Mouse (Mus musculus) MEL (cell line): ENCODE data around the gene Rab10. TPM values are rescaled to one million over a fixed set of nuclear protein-coding genes. Genes with fewer than 3 reads are reported as not detected.

Experiments
- DNase-seq: peaks from one replicate; pipeline ENCODE4 v3.0.0; 2011; ENCODE audit warnings: low read depth, low spot score
- H3K27ac ChIP-seq: 2 replicates; pipeline ENCODE4 v1.5.1; 2012; ENCODE audit warnings: low read depth, mild to moderate bottlenecking, control low read depth, low read length, moderate library complexity; ENCODE audit not compliant: control insufficient read depth
- H3K27me3 ChIP-seq, 2 experiments: fragments of 150-350 bp in 1 of 2; sonication (generic) in 1 of 2; 2 replicates each; pipeline ENCODE4 v1.6.1; 2012; ENCODE audit warnings: low read length in 2 of 2, mild to moderate bottlenecking in 2 of 2, improper control_type of control experiment in 1 of 2, moderate library complexity in 1 of 2; ENCODE audit not compliant: insufficient read depth in 2 of 2, control insufficient read depth in 1 of 2
- H3K36me3 ChIP-seq, 2 experiments: 2 replicates each; pipeline ENCODE4 v1.6.1; 2012 to 2014; ENCODE audit warnings: low read length in 2 of 2, improper control_type of control experiment in 1 of 2, inconsistent platforms in 1 of 2, mild to moderate bottlenecking in 1 of 2; ENCODE audit not compliant: insufficient read depth in 2 of 2, control insufficient read depth in 1 of 2
- H3K4me1 ChIP-seq, 2 experiments: fragments of 150-350 bp in 1 of 2; sonication (generic) in 1 of 2; 2 replicates each; pipeline ENCODE4 v1.6.1; 2012; ENCODE audit warnings: low read length in 2 of 2, improper control_type of control experiment in 1 of 2, mild to moderate bottlenecking in 1 of 2; ENCODE audit not compliant: insufficient read depth in 2 of 2, control insufficient read depth in 1 of 2
- H3K4me3 ChIP-seq, 2 experiments: fragments of 150-350 bp in 1 of 2; sonication (generic) in 1 of 2; 2 replicates each; pipeline ENCODE4 v1.5.1; 2012; ENCODE audit warnings: low read depth in 2 of 2, low read length in 2 of 2, mild to moderate bottlenecking in 2 of 2, moderate library complexity in 2 of 2, control low read depth in 1 of 2, improper control_type of control experiment in 1 of 2; ENCODE audit not compliant: control insufficient read depth in 1 of 2, insufficient read depth in 1 of 2
- H3K79me2 ChIP-seq: 2 replicates; pipeline ENCODE4 v1.6.1; 2012; ENCODE audit warnings: mild to moderate bottlenecking, low read length, moderate library complexity; ENCODE audit not compliant: control insufficient read depth, poor library complexity, insufficient read depth
- H3K9ac ChIP-seq: 2 replicates; pipeline ENCODE4 v1.6.1; 2012; ENCODE audit warnings: low read depth, mild to moderate bottlenecking, control low read depth, low read length, moderate library complexity; ENCODE audit not compliant: control insufficient read depth, poor library complexity, severe bottlenecking
- H3K9me3 ChIP-seq: fragments of 150-350 bp; sonication (generic); replicated peaks from 2 replicates; pipeline ENCODE4 v1.6.1; 2012; ENCODE audit warnings: mild to moderate bottlenecking, low read length, improper control_type of control experiment, moderate library complexity; ENCODE audit not compliant: insufficient read depth
- CHD2 ChIP-seq: IDR thresholded peaks from 2 replicates; pipeline ENCODE4 v1.6.1; 2011; ENCODE audit warnings: low read length, improper control_type of control experiment
- E2F4 ChIP-seq: IDR thresholded peaks from 2 replicates; pipeline ENCODE4 v1.6.1; 2011; ENCODE audit warnings: low read depth, low read length, improper control_type of control experiment, borderline replicate concordance
- EP300 ChIP-seq, 2 experiments: IDR thresholded peaks; 2 replicates each; pipeline ENCODE4 v1.6.1; 2011; ENCODE audit warnings: improper control_type of control experiment in 2 of 2, low read length in 2 of 2, low read depth in 1 of 2, mild to moderate bottlenecking in 1 of 2
- ETS1 ChIP-seq: IDR thresholded peaks from 2 replicates; pipeline ENCODE4 v1.6.1; 2012; ENCODE audit warnings: low read depth, mild to moderate bottlenecking, inconsistent platforms, low read length, improper control_type of control experiment, moderate library complexity
- GABPA ChIP-seq: IDR thresholded peaks from 2 replicates; pipeline ENCODE4 v1.6.1; 2012; ENCODE audit warnings: low read depth, mild to moderate bottlenecking, inconsistent platforms, low read length, improper control_type of control experiment, moderate library complexity
- GATA1 ChIP-seq: IDR thresholded peaks from 2 replicates; pipeline ENCODE4 v1.6.1; 2011; ENCODE audit warnings: low read depth, low read length, improper control_type of control experiment
- KAT2A ChIP-seq: conservative IDR thresholded peaks from 2 replicates; pipeline ENCODE4 v1.6.1; 2012; ENCODE audit warnings: low read depth, low read length, improper control_type of control experiment, inconsistent platforms
- MAX ChIP-seq: IDR thresholded peaks from 2 replicates; pipeline ENCODE4 v1.6.1; 2011; ENCODE audit warnings: low read length, improper control_type of control experiment
- MXI1 ChIP-seq: IDR thresholded peaks from 2 replicates; pipeline ENCODE4 v1.6.1; 2011; ENCODE audit warnings: mild to moderate bottlenecking, low read depth, low read length, improper control_type of control experiment
- MYB ChIP-seq: IDR thresholded peaks from 2 replicates; pipeline ENCODE4 v1.6.1; 2011; ENCODE audit warnings: mild to moderate bottlenecking, low read depth, low read length, improper control_type of control experiment
- NRF1 ChIP-seq: IDR thresholded peaks from 2 replicates; pipeline ENCODE4 v1.6.1; 2014; ENCODE audit warnings: low read depth, mild to moderate bottlenecking, inconsistent platforms, low read length, improper control_type of control experiment, moderate library complexity; ENCODE audit not compliant: poor library complexity, insufficient read depth, severe bottlenecking
- POLR2AphosphoS2 ChIP-seq: IDR thresholded peaks from 2 replicates; pipeline ENCODE4 v1.6.1; 2011; ENCODE audit warnings: low read length, improper control_type of control experiment
- POLR2AphosphoS5 ChIP-seq: IDR thresholded peaks from 2 replicates; pipeline ENCODE4 v1.6.1; 2012; ENCODE audit warnings: low read depth, borderline replicate concordance, mild to moderate bottlenecking, inconsistent platforms, low read length, moderate library complexity, mixed read lengths
- SIN3A ChIP-seq: IDR thresholded peaks from 2 replicates; pipeline ENCODE4 v1.6.1; 2012; ENCODE audit warnings: low read length, improper control_type of control experiment, inconsistent platforms
- TAL1 ChIP-seq: IDR thresholded peaks from 2 replicates; pipeline ENCODE4 v1.6.1; 2012; ENCODE audit warnings: mild to moderate bottlenecking, inconsistent platforms, low read length, moderate library complexity, mixed read lengths
- TBP ChIP-seq: IDR thresholded peaks from 2 replicates; pipeline ENCODE4 v1.8.0; 2011; ENCODE audit warnings: low read depth, low read length, improper control_type of control experiment
- TCF12 ChIP-seq: IDR thresholded peaks from 2 replicates; pipeline ENCODE4 v1.6.1; 2014; ENCODE audit warnings: low read depth, mild to moderate bottlenecking, inconsistent platforms, low read length, improper control_type of control experiment, moderate library complexity
- USF2 ChIP-seq, 2 experiments: IDR thresholded peaks; 2 replicates each; pipeline ENCODE4 v1.6.1; 2011 to 2012; ENCODE audit warnings: improper control_type of control experiment in 2 of 2, low read length in 2 of 2, borderline replicate concordance in 1 of 2, inconsistent platforms in 1 of 2, low read depth in 1 of 2, mild to moderate bottlenecking in 1 of 2; ENCODE audit not compliant: insufficient read depth in 1 of 2
- ZC3H11A ChIP-seq: IDR thresholded peaks from 2 replicates; pipeline ENCODE4 v1.6.1; 2012; ENCODE audit warnings: low read depth, mild to moderate bottlenecking, inconsistent platforms, low read length, improper control_type of control experiment
- ZMIZ1 ChIP-seq: IDR thresholded peaks from 2 replicates; pipeline ENCODE4 v1.6.1; 2012; ENCODE audit warnings: low read depth, mild to moderate bottlenecking, inconsistent platforms, low read length, improper control_type of control experiment, moderate library complexity
- polyA plus RNA-seq, 2 experiments: library from polyadenylated mRNA; stranded (reverse) in 1 of 2; unstranded in 1 of 2; fragments of >175 nt in 1 of 2; fragments of >200 nt in 1 of 2; gene quantifications; 2 replicates each; pipeline versions ENCODE4 v1.2.1 to v1.2.4; 2012; ENCODE audit warnings: low replicate concordance in 2 of 2, low read depth in 1 of 2; ENCODE audit not compliant: insufficient read length in 2 of 2, insufficient read depth in 1 of 2, missing spikeins in 1 of 2
- total RNA-seq: library from RNA; depleted of rRNA; stranded (reverse); fragments of 300-350 nt; gene quantifications from 2 replicates; pipeline ENCODE4 v1.2.3, GENCODE M21; 2012

The Rab10 gene
- total and polyA plus RNA-seq, 3 experiments = 41.3 to 71.8 (median 67.7) TPM

GRCm38 (mm10) chr12:3296056-3296455 is 13.7 kb downstream of the Rab10 start:
- Histone ChIP-seq H3K27me3 (no peaks in the 10 kb centered on the region), H3K36me3 (peaks cover 5 to 31% of the 10 kb centered on the region in 2 experiments), H3K27ac (no peak overlapping the region), H3K9me3 (no peaks in the 10 kb centered on the region), H3K9ac (no peak overlapping the region), H3K79me2 (peaks cover 69% of the 10 kb centered on the region), H3K4me3 (no peak overlapping the region), H3K4me1 (peaks cover 10 to 17% of the 10 kb centered on the region in 2 experiments)
- no peak for TF ChIP-seq MYB
- no peak for TF ChIP-seq NRF1
- peak; percentile 61 for TF ChIP-seq TAL1
- TF ChIP-seq E2F4 = no peak
- no peak for TF ChIP-seq SIN3A
- TF ChIP-seq EP300 (IDR thresholded peaks at IDR 0.05; ENCODE audit: low read depth in 1 of 2, low read length in 2 of 2) = peak in 1 of 2 experiments; percentile 48; a peak in 1 of 4 replicates
- TF ChIP-seq TCF12 = 0 out of 2 replicates have a peak, but pooled peaks have one; percentile 13
- TF ChIP-seq POLR2AphosphoS5 = no peak
- no peak for TF ChIP-seq ETS1
- TF ChIP-seq ZMIZ1 = no peak
- TF ChIP-seq GABPA = no peak
- no peak for DNase-seq

GRCm38 (mm10) chr12:3291849-3292248 is 17.9 kb downstream of the Rab10 start:
- H3K79me2 ChIP-seq = peaks cover 66% of the 10 kb centered on the region
- DNase-seq = no peak
- no peak overlapping the region for H3K9ac ChIP-seq
- H3K4me1 ChIP-seq = peaks cover 12 to 20% of the 10 kb centered on the region in 2 experiments
- TF ChIP-seq GATA1 (peak; percentile 44; the same call in 1 of the 2 replicates), ETS1 (0 out of 2 replicates have a peak, but pooled peaks have one; percentile 16), CHD2 (no peak), MYB (no peak), ZC3H11A (no peak), TAL1 (no peak), EP300 (IDR thresholded peaks at IDR 0.05; ENCODE audit: low read depth in 1 of 2, low read length in 2 of 2) (0 out of 4 replicates have a peak, but pooled peaks of 1 of the 2 experiments have one; percentile 14), TBP (no peak), USF2 (IDR thresholded peaks at IDR 0.05; ENCODE audit: borderline replicate concordance in 1 of 2, insufficient read depth in 1 of 2, low read depth in 1 of 2, low read length in 2 of 2) (no peak), KAT2A (no peak), MAX (no peak), POLR2AphosphoS2 (no peak), MXI1 (0 out of 2 replicates have a peak, but pooled peaks have one; percentile 24)
- H3K9me3 ChIP-seq = no peaks in the 10 kb centered on the region
- H3K4me3 ChIP-seq = no peak overlapping the region
- no peaks in the 10 kb centered on the region for H3K27me3 ChIP-seq
- H3K27ac ChIP-seq = no peak overlapping the region
- peaks cover 2 to 45% of the 10 kb centered on the region in 2 experiments for H3K36me3 ChIP-seq
